Mouse (Mus musculus): Measurements from ENCODE around the gene Gnaz.
A peak's percentile ranks its signal among the peaks of the same experiment; 100 is the strongest.

The Gnaz gene

DNA sequence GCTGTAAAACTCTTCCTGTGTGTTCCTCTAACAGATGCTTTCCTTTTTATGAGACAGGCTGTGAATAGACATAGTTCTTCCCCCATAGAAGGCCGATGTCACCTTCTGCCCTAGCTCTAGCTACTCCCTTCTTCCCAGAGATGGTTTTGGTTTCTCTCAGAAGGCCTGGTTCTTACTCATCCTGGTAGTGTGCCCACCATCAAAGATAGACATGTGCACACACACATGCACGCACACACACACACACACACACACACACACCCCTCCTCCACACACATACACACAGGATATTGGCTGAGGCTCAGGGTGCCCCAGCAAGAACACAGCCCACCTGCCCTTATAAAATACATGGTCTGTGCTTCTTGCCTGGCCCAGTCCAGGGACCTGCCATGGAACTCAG lies 2.3 kb downstream of the Gnaz start:
- DNase-seq: no peak

DNA sequence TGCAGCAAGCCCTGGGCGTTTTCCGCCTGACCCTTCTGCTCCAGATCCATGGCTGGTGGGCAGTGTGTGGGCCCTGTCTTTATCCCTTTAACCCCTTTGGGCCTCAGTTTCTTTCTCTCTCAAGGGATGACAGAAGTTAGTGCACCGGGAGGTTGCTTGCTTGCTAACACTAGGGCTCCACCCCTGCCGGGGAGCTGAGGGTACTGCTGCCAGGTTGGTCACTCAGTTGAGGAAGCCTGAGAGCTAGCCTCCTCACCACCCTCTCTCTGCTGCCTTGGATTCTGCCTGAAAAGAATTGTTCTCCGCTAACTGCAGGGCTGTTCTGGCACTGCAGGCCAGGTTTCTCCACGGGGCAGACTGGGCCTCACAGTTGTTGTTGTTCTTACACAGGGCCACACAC lies 6.0 kb downstream of the Gnaz start:
- DNase-seq: no peak

DNA sequence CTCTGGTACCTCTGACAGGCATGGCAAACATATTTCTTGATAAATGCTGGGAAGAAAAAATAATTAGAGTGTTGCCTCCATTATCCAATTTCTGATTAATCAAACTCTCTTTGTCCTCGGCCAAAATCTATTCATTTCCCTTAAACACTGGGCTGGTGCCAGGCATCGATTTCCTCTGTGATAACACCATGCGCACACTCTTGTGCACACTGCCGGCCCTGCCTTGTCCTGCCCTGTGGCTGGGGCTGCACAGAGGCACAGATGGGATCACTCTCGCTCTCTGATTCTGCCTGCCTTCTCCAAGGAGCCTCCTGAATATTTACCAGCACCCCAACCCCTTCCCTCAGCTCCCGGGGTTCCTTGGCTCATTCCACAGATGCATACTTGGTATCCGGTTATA lies 8.6 kb downstream of the Gnaz start:
- no peak for DNase-seq

DNA sequence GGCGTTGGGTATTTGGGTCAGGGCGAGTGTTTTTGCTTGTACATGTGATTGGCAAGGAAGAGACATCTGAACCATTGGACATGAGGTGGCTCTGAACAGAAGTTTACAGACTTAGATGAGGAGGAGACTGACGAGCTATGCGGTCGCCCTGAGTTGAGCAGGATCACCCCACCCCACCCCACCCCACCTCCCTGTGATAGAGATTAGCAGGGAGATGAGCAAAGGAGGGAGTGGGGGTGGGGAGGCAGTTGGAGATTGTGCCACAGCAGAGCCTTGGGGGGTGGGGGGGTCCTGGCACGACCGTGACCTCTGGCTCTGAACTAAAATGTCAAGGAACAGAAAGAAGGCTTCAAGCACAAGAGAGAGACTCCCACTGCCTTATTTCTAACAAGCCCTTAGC lies 9.5 kb downstream of the Gnaz start:
- DNase-seq: no peak

DNA sequence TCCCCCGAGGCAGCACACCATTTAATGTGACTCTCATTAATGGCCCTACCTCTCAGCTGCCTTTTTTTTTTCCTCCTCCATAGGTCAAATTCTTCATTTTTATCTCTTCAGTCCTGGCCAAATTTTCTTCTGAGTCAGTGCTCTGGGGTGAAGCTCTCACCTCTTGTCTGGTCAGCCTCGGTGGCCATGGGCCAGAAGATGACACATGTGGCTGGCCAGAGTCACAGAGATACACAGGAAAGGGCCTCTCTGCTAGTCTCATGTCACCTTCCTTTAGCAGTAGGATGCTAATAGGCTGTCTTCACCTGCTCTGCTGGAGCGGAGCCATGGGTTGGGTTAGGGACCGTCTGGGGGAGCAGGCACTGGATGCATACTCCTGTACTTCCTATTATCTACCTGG lies 11.1 kb downstream of the Gnaz start:
- DNase-seq: no peak

DNA sequence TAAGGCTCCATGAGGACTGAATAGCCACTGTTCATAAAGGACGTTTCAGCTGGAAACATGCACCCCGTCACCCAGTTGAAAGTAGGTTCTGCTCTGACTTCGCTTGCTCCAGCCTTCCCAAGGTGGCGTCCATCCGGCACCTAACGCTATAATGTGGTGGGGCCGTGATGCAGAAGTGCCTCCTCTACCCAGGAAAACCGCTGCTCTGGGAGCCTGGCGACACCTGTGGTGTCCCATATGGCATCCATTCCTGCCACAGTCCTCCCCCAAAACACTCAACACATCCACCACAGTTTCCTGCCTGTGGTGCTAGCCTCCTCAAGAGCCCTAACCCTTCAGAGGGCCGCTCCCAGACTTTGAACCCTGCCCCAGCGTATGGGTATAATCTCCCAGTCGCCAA lies 14.2 kb downstream of the Gnaz start:
- no peak for DNase-seq

DNA sequence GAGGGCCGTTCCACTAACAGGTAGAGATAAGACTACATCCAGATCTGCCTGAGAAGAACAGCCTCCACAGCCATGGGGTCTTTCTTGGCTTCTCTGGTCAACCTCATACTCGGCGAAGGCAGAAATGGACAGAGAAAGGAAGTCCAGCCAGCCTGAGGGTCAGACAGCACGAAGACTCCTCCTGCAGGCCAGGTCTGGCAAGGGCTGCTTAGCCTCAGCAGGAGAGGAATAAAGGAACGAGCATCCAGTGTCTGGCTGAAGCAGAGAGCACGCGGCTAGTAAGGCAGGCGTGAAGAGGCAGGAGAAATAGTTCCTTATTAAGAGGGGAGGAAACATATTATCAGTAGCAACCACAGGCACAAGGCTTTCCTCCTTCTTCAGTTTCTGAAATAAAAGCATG lies 16.2 kb downstream of the Gnaz start:
- DNase-seq: no peak

DNA sequence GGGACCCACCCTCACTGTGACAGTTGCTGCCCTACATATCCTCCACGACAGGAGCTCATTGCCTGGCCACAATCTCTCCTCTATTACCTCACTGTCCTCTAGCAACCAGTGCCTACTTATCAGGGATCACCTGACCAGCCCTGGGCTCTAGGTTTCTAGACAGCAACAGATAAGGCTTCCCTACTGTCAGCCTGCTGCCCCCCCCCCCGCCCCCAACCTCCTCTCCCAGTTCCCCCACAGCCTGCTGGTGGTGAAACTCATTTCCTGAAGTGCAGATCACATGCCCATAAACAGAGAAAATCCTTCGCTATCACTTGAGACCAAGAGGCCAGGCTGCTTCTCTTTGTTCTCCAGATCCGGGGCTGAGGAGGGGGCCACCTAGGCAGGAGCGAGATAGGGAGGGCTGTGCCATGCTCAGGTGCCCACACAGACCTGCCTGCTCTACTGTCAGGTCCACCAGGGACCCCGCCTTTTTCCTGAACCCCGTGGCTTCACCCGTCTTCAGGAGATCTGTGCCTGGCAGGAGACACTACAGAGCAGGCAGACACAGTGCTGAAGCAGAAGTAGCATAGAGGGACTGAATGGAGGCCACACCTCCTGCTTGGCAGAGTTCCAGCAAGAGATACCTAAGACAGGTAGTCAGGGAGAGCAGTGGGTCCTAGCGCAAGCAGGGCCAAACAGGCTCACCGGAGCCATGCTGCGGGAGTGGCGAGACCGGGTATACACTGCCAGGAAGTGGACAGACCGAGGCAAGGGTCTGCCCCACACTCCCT lies 20.9 kb downstream of the Gnaz start:
- no peak for DNase-seq

DNA sequence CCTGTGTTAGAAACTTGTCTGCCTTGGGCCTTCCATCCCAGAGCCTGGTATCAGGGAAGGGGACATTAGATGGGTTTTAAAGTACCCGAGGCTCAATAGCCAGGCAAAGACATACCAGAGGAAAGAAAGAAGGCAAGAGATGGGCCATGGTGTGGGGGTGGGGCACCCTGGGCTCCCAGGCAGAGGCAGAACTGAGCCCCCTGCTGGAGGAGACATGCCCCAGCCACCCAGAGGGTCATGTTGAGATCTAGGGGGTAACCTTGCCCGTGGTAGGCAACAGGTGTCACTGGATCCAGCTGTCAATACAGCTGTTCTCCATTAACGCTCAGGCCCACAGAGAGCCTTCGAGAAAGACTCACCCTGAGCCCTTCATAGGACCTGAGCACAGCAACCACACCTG lies 22.8 kb downstream of the Gnaz start:
- no peak for DNase-seq

DNA sequence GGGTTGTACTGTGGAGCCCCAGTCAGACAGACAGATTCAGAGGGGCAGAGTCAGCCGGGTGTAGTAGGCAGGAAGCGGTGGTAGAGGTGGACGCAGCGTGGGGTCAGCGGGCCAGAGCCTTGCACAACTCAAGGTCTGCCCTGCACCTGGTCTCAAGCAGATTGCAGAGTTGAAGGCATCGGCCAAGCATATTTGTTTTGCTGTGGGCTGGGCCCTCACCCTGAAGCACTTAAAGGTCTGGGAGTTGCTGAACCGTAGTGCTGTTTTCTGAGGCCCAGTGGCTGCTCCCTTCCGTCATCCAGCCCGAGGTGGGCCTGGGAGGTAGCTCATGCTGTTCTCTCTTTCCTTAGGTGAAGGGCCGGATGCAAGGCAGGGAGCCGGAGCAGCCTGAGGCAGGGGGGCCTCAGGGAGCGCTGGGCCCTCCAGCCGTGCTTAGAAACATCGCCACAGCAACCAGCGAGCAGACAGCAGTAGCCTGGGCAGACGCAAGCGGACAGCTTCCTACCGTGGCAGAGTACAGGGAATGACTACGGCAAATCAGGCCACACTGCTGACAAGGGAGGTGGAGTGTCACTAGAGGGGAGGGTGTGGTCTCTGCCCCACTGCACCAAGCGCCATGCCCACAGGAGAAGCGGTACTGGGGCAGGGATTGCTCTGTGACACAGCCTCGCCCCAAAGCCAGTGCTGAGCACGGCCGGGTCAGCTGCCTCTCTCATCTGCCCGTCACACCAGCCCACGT lies 23.8 kb downstream of the Gnaz start:
- DNase-seq: peak; percentile 19

DNA sequence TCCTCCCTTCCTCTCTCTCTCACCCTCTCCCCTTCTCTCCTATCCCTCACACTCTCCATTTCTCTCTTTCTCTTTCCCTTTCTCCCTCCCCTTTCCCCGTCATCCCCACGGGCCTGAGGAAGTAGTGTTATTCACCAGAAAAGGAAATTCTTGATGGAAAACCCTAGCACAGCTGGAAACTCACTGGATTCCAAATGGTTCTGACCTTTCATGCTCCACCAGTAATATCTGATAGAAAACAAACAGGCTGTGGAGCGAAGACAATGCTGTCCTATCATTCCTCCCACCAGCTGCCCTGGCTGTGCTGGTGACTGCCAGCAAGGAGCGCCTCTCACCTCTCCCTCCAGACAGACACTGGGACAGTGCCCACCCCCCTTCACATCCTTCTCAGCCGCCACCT lies 27.9 kb downstream of the Gnaz start:
- DNase-seq: no peak

DNA sequence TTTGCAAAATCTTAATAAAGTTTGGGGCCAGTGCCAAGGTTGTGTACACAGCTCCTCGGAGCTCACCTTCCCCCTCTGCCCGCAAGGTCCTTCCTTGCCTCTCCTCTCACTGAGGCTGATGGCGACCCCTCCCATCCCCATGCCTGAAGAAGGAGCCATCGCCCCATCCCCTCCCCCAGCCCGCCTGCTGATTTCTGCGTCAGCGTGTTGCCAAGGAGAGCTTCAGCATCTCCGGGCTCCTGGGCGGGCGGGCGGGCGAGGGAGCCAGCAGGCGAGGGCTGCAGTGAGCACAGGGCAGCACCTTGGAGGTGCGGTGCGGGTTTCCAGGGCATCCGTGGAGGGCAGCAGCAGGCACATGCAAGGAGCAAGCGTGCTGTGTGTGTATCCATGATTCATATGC lies 28.4 kb downstream of the Gnaz start:
- no peak for DNase-seq

DNA sequence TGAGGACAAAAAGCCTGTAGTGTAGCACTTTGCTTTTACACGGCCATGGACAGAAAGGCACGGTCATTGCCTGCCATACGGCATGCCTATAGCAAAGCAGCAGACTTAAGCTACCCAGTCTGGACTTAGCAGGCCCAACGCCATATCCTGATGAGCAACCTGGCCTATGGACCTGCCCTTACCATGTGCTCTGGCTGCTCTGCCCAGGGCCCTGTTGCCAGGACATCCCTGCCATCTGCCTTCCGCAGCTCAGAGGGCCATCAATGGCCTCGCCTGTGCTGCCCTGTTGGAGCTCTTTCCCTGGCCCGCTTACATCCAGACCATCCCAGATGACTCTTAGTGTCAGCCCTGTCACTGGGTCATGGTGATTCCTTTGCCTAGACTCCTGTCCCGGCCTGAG lies 34.4 kb downstream of the Gnaz start:
- no peak for DNase-seq

DNA sequence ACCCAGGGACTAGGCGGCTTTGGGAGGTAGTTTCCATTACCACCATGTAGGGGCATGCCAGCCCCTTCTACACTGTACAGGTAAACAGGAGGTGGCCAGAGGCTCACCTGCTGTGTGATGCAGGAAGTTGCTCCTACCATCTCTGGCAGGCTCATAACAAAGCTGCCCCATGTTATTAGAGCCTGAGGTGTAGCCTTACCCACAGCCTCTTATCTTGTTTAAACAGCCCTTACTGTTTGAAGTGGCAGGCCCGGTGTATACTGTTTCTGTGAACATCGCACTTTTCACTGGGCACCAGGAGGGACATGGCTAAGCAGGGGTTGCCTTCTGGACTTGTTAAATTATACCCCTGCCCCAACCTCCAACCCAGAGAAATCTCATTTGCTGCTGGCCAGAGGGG lies 37.1 kb downstream of the Gnaz start:
- peak; percentile 17 for DNase-seq

DNA sequence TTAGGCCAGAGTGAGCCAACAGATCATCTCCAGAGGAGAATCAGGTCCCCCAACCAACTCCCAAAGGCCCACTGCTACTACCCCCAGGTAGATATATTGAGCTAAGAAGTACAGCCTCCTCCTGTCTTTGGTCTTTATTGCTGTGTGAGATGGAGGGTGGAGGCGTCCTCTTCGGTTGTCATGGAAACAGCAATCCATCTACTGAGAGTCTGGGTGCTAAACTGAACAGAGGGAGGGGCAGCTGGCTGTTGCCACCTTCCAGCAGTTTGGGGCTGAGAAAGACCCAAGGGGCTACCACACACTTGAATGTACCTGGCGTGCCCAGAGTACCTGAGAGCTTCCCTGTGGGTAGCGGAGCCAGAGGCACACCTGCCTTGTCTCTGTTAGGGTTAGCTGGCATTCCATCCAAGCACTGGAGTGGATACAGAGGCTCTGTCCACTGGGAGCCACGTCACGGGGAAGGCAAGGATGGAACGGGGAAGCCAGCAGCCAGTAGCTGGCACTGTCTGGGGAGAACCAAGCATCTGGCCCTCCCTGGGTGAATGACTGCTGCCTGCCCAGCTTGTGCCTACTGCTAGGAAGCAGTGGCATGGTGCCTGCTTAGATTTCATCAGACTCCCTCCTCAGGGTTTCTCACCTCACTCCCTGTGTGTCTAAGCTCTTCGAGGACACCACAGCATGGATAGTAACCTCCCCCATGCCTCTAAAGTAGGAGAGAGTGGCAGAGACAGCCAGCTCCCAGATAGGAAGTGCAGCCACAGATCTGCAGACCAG lies 40.1 kb downstream of the Gnaz start:
- no peak for DNase-seq

DNA sequence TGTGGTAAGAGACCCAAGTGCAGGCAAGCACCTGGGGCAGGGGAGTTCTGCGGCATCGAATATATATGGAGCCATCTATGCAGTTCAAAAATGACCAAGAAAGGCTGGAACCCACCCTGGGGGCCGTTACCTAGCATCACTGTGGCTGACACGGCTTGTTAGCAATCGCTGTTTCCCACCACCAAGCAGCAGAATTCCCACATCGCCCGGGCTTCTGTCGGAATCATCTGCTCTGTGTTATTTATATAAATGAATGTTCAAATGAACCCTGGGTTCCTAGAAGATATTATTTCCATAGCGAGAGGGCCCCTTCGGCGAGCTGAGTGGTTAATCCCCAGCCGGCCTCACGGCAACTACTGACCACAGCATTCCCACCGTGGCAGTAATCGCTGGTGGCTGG lies 43.7 kb downstream of the Gnaz start:
- DNase-seq: no peak

DNA sequence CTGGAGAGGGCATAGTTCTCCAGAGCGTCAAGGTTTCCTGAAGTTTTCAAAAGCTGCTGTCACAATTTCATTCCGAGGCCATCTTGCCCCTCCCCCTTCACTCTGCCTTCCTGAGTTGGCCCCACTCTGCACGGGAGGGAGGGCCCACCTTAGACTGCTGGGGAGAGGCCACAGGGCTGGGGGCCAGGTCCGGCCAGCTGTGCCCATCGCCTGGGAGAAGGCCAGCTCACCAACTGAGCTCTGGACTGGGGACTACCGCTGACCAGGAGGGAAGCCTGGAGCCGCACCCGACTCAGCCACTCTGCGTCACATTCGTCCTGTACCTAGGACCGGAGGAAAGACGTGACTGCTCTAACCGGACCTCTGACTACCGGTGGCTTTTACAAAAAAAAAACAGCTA lies 48.5 kb downstream of the Gnaz start:
- DNase-seq: no peak

DNA sequence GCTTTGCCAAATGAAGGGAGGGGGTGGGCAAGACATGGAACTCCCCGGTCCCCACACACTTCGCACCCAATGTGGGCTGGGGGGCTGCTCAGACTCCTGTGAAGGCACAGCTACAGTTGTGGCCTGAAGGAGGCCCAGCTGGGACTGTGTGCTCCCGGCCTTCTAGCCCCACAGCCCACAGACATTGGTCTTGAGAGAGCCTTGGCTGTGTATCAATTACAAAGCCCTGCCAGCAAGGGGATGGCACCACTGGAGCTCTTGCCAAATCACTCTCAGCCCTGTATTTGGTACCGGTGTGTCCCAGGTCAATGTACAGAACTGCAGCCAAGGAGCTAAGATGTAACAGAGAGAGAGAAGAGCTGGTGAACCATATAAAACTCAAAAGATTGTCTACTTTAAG lies 49.5 kb downstream of the Gnaz start:
- no peak for DNase-seq

DNA sequence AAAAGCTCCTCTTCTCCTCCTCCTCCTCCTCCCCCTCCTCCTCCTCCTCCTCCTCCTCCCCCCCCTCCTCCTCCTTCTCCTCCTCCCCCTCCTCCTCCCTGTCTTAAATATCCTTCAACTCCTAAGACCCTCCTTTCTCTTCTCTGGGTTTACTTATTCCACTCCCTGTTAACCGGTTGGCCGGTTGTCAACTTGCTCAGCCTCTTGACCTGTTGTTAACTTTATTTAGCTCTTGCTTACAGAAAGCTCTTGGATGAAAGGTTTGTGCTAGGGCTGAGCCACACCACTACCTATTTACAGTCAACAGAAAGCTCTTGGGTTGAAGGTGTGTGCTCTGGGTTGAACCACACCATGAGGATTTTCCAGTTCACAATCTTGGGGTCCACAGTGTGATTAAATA lies 53.3 kb downstream of the Gnaz start:
- DNase-seq: no peak

DNA sequence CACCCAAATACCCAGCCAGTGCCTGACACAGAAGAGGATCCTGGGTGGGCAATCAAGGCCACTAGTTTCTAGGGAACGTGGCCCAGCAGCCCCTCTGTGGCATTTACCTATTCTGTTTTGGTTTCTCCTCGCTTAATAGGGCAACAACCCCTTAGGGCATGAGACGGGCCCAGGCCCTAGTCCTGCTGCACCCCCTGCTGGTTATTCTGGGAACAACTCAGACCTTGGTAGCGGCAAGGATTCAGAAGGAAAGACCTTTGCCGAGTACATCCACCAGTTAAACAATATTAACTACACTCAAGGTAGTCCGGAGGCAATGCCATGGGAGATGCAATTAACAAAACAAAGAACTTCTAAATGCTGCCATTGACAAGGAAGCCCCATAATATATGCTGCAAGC lies 54.2 kb downstream of the Gnaz start:
- DNase-seq: peak; percentile 88

DNA sequence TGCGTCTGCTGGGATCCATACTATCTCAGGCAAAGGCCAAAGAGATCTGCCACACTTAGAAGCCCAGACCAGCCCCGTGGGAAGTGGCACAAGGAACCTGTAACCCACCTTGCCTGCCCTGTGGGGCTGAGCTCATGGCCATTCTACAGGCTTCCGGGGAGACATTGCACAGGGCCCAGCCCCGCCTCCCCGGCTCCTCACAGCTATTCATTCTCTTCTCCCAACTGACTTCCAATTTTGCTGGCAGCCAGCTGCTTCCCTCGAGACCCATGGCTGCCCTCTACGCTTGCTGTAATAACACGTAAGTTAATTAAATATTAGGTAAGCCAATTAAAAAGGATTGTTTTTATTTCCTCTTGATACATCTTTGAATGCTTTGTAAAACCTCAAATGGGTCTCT lies 59.5 kb downstream of the Gnaz start:
- no peak for DNase-seq

DNA sequence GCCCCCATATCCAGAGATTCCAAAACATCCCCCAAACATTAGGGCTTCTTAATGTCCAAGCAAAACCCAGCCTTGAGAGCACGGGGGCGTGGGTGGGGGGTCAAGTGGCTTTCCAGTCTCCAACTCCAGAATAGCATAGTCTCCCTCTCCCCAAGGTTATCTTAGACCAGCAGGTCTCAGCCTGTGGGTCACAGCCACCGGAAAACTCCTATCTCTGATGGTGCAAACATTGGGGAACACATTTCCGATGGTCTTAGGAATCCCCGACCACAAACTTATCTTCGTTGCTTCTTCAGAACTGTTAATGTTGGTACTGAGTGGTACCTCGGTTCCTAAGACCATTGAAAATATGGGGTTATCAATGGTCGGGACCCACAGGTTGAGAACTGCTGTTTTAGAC lies 61.8 kb downstream of the Gnaz start:
- no peak for DNase-seq

DNA sequence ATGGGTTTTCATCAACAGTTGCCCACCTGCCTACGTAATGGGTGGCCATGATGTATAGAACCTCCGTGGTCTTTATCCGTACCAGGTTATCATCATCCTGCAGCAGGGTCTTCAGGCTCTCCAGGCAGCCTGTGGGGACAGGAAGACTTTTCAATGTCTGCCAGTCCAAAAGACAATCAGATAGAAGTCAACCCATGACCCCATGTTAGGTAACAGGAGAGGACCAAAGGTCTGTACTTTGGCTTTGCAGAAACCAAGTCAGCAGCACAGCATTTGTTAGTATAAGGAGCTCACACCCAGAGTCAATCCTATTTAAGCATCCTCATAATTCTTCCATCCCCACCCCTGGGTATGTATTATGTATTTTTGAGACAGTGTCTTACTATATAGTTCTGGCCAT lies 62.7 kb downstream of the Gnaz start:
- DNase-seq: no peak

DNA sequence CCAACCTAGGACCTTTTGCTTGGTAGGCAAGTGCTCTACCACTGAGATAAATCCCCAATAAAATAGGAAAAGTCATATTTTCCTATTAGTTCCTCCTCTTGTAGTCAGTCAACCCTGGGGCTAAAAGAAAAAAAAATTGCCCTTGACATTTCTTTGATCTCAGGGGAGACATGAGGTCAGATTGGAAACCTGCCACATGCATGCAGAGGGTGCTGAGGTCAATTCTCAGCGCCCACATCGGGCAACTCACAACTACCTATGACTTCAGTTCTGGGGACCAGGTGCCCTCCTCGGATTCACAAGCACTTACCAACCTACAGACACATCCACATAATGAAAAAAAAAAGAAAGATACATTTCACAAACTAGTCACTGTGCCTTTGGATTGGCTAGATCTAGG lies 63.3 kb downstream of the Gnaz start:
- DNase-seq: no peak

All from lung, postnatal 14 days (tissue).